Mouse (Mus musculus) E14TG2a.4 (cell line): ENCODE measurements around the gene Hdc.

ENCODE experiments used
- CTCF ChIP-seq: conservative IDR thresholded peaks from 2 replicates; pipeline ENCODE4 v1.5.1; 2014; ENCODE audit warnings: low read length
- NANOG ChIP-seq: IDR thresholded peaks from 2 replicates; pipeline ENCODE4 v1.6.1; 2014; ENCODE audit warnings: borderline replicate concordance, low read length, mixed read lengths
- POU5F1 ChIP-seq: IDR thresholded peaks from 2 replicates; pipeline ENCODE4 v1.6.1; 2014; ENCODE audit warnings: low read length, borderline replicate concordance

DNA sequence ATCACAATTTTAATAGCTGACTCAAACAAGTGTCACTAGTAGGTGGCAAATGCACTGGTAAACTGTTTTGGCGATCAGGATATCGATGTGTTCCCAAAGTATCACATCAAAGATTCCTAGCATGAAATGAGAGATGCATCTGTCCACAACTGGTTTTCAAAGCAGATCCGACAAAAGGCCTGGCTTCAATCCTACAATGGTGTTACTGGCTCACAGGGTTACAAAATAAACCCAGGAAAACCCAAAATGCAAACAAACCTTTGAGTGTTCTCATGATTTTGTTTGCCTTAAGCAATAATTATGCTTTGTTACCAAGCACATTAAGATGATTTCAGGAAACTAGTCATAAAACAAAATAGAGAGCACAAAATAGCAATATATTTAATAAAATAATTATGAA, 28.7 kb upstream of the Hdc start:
- TF ChIP-seq CTCF, result no peak
- TF ChIP-seq NANOG, result no peak
- no peak for TF ChIP-seq POU5F1
